Mouse (Mus musculus) retina, adult 2 months (tissue): ENCODE data around the gene Atrnl1.
"Not testable (repeated sequence)": the region's sequence is repeated elsewhere in the genome, so short reads cannot be mapped to it uniquely, and the experiment has no call there.

Experiments
- DNase-seq: peaks from one replicate; pipeline ENCODE4 v3.0.0-alpha.2; 2012; ENCODE audit warnings: low read depth, low spot score

The Atrnl1 gene

DNA sequence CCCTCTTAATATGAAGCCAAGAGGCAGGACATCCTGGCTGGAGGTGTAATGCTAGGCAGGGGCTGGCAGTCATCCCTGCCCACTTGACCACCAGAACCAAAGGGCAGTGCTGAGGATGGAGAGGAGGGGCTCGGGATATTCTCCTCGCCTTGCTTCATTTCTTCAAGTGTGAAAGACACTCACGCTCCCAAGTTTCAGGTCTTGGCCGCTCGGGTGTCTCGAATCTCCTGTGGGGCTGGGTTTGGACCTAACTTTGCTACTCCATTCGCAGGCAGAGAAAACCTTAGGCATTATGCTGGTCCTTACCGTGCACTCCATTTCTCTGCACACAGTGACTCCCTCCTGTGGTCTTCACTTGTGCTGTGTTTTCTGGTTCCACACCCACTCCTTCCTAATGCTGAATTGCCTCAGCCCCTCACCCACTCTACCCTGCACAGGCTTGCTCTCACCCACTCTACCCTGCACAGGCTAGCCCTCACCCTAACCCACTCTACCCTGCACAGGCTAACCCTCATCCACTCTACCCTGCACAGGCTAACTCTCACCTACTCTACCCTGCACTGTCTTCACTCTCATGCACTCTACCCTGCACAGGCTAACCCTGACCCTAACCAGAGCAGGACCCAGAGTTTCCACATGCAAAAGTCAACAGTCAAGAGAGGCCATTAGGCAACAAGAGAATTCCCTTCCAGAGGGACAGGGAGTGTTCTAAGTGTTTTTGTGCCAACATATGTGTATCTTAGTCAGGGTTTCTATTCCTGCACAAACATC, 410.9 kb downstream of the Atrnl1 start:
- DNase-seq, result no peak

DNA sequence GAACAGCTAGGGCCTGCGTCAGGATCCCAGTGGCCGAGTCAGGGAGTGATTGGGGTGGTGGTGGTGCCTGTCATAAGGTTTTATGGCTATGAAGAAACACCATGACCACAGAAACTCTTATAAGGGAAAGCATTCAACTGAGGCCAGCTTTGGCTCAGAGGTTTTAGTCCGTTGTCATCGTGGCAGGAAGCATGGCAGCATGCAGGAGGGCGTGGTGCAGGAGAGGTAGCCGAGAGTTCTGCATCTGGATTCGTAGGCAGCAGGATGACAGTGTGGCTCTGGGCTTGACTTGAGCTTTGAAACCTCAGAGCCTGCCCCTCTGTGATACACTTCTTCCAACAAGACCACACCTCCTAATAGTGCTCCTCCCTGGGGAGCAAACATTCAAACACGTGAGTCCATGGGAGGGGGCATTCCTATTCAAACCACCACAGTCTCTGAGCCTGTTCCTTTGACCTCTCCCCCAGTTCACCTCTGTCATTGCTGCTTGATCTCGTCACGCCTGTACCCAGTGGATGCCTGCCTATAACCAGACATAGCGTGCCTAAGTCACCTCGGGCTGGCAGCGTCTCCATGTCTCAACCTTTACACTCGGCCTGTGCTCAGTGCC, 412.5 kb downstream of the Atrnl1 start:
- DNase-seq, result no peak

GRCm38 (mm10) chr19:58025053-58025452, 414.2 kb downstream of the Atrnl1 start:
- no peak for DNase-seq

GRCm38 (mm10) chr19:58029661-58030060, 418.8 kb downstream of the Atrnl1 start:
- no peak for DNase-seq

- no peak for DNase-seq
These were observed 422.4 kb downstream of the Atrnl1 start for GRCm38 (mm10) chr19:58033241-58033640.

DNA sequence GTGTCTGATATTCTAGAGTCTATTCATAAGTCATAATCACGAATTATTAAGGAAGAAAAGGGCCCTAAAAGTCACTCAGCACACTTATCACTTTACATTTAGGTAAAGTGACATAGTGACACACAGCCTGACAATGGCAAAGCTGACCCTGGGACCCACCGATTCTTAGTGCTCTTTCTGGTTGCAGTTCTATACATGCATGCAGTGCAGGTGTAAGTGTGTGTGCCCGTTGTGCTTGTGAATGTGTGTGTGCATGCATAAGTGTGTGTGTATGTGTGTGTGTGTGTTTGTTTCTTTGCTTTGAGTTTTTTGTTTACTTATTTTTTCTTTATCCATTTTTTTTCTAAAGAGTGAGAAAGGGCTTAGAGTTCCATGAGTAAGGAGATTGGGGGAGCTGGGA, 425.3 kb downstream of the Atrnl1 start:
- no peak for DNase-seq

DNA sequence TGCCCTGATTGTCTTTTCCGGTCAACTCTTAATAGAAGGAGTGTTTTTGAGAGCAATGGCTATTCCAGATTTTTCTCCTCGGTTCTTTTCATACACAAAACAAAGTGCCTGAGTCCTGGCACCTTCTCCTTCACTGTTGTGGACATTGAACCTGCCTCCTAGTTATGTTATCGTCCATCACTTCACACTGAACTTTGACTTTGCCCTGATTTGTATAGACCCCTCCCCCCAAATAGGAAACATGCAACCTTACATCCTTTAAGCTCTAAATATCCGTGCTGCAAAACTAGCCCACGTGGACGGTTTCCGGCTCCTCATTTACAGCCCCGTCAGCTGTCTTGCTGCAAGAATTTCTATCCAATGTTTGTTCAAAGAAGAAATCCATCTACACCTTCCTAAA, 432.3 kb downstream of the Atrnl1 start:
- DNase-seq, result no peak

DNA sequence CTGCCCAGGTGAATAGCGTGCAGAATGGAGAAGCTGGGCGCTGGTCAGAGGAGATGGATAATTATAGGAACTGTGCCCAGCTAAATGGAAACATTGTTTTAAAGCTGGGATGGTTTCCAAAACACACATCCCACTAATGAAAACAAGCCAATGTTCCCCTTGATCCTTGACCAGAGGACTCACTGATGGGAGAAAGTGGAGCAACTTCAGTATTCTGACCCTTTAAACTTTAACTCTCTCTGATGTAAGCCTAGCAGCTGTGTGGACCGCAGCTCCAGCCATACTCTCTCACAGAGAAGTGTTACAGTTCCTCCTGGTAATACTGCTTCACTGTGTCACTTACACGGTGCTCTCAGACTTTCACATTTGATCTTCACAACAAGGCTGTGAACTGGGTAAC, 432.7 kb downstream of the Atrnl1 start:
- DNase-seq, result no peak

- DNase-seq, result no peak
These were observed 434.0 kb downstream of the Atrnl1 start for GRCm38 (mm10) chr19:58044816-58045215.

DNA sequence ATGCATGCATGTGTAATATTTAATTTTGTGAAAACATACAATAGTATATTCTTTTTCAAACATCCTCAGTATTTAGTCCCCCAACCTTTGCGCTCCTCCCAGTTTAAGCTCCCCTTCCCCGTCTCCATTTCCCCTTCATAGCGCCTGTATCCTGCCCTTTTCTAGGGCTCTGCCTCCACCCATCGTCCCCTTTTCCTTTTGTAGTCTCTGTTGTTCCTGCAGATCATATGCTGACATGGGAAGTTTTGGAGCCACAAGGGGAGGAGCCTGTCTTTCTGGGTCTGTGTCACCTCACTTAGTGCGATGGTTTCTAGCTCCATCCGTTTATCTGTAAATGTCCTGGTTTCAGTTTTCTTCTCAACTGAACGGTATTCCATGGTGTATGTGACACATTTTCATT, 435.8 kb downstream of the Atrnl1 start:
- DNase-seq, result no peak

DNA sequence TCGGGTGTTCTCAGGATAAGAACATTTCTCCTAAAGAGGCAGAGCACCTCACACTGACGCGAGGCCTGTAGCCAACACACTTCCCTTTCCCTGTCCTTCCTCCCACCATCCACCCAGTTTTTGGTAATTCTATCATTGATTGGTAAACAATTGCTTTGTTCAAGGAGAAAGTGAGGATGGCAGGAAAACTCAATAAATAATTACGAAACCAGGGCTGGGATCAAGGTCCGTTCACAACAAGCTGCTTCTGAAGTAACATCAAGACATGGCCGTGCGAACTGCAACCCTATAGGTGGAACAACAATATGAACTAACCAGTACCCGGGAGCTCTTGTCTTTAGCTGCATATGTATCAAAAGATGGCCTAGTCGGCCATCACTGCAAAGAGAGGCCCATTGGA, 439.6 kb downstream of the Atrnl1 start:
- DNase-seq, result not testable (repeated sequence)

DNA sequence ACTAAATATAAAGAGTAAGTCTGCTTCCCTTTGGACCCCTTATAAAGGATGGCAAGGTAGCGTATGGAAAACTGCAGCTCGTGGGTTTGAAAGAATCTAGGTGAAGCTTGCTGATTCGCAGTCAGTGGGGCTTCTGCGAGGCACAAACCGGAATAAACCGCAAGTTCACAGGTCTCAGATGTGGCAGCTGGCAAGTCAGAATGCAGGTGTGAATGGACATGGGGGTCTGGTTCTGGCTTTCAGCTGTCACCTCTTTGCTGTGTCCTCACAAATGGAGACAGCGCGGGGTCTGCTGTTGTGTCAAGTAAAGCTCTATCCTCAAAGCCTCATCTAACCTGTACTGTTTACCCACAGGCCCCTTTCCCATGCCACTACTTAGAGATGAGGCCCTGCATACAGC, 440.2 kb downstream of the Atrnl1 start:
- no peak for DNase-seq

- no peak for DNase-seq
These were observed 441.1 kb downstream of the Atrnl1 start for GRCm38 (mm10) chr19:58051905-58052304.

DNA sequence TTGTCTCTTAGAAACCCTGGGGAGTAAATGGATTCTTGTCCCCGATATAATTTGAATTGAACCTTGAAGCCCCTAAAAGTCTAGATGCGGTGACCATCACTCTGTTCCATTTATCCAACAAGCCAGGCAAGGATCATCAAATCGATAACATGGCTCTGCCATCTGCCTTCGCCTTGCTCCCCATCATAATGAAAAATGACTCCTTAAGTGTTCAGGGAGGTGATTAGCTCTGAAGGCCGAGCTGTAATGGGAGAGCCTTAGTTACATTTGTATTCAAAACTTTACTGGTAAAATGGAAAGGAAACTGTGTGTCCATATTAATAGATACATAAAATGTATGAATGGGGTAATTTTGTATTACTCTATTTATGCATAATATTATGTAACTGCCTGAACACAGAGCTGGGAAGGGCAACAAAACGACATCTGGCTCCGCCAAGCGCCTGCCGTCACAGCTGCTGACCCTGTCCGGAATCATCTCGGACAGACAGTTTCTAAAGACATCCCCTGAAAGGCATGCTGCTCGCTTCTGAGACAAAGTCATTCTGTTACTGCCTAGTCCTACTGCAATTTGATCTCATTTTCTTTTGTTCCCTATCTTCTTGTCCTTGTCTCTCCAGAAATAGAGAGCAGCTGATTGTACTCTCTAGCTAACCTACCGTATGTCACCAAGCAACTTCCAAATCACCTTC, 441.8 kb downstream of the Atrnl1 start:
- no peak for DNase-seq

GRCm38 (mm10) chr19:58059719-58060118, 448.9 kb downstream of the Atrnl1 start:
- no peak for DNase-seq

- DNase-seq, result no peak
These were observed 449.5 kb downstream of the Atrnl1 start for GRCm38 (mm10) chr19:58060199-58060853.

- no peak for DNase-seq
These were observed 450.1 kb downstream of the Atrnl1 start for GRCm38 (mm10) chr19:58060854-58061358.

GRCm38 (mm10) chr19:58061933-58062332, 451.1 kb downstream of the Atrnl1 start:
- DNase-seq, result no peak

GRCm38 (mm10) chr19:58063541-58063940, 452.7 kb downstream of the Atrnl1 start:
- DNase-seq, result no peak

DNA sequence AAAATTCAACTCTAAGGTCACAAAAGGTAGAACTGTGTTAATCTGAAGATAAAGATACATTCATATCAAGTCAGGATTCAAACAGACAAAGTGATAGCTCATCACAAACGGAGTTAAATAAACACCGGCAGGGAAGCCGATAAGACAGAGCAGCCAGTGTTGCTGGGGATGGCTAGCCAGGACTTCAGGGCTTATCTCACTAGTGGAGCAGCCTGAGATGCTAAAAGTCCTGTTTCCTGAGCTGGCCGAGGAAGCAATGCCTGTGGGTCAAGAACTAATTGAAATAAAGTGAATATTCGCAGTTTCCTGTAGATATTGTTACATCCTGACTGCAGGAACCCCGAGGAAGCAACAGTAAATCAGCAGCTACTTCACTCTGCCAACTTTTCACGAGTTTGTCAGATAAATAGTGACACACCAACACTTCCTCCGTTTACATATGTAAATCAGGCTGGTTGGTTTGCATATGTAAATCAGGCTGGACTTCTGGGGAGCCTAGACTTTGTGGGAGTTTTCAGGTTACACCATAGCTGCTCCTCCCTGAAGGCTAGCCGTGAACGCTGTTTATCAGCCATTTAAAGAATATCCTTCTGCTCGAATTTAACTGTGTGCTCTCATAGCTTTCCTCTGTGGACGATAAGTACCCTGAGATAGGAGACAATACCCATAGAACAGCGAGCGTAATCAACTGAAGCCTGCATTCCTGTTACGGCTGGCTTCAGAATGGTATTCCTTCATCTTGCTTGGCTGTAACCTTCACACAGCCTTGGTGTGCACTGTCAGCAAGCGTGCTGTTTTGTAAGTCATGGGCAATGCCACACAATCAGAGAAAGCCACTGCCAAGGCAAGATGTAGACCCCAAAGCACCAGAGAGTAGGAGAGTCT, 453.5 kb downstream of the Atrnl1 start:
- no peak for DNase-seq

- DNase-seq, result no peak
These were observed 454.1 kb downstream of the Atrnl1 start for GRCm38 (mm10) chr19:58065001-58065314.
